Mouse (Mus musculus) right cerebral cortex, postnatal 25 days (tissue): ENCODE measurements around the gene Kpna7.

ENCODE experiments used
- DNase-seq: peaks from one replicate; pipeline ENCODE4 v3.0.0; 2022

Kpna7 gene

GRCm38 (mm10) chr5:145014278-145014677, 69.6 kb downstream of the Kpna7 start:
- DNase-seq = no peak

GRCm38 (mm10) chr5:145008878-145009659, 74.8 kb downstream of the Kpna7 start:
- no peak for DNase-seq

GRCm38 (mm10) chr5:145005596-145005995, 78.2 kb downstream of the Kpna7 start:
- no peak for DNase-seq

GRCm38 (mm10) chr5:145004495-145004894, 79.3 kb downstream of the Kpna7 start:
- DNase-seq = no peak

DNA sequence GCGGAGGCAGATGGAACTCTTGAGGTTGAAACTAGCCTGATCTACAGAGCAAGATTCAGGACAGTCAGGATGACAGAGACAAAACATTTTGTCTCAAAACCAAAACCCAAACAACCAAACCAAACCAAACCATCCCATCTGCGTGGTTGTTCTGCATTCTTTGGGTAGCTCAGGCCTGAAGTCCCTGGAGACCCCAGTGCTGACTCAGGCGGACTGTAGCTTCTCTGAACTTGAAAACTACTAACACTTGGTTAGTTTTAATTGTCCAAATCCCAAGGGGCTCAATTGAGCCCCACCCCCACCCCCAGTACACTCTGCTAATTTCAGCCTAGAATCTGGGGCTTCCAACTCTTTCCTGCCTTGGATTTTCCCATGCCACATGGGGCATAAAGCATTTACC, 80.5 kb downstream of the Kpna7 start:
- no peak for DNase-seq

DNA sequence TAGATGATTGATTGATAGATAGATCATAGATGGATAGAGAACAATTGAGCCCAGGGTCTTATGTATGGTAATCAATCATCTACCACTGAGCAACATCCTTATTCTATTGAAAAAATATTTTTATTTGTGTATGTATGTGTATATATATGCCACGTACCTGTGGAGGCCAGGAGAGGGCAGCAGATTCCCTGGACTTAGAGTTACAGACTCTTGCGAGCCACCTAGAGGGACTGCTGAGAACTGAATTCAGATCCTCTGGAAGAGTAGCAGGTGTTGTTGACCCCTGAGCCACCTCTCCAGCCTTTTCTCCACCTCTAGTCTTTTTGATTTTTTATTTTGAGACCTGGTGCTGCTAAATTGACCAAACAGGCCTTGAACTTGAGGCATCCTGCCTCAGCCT, 85.3 kb downstream of the Kpna7 start:
- no peak for DNase-seq

- no peak for DNase-seq
Observed at GRCm38 (mm10) chr5:144990481-144990880, 93.3 kb downstream of the Kpna7 start.

DNA sequence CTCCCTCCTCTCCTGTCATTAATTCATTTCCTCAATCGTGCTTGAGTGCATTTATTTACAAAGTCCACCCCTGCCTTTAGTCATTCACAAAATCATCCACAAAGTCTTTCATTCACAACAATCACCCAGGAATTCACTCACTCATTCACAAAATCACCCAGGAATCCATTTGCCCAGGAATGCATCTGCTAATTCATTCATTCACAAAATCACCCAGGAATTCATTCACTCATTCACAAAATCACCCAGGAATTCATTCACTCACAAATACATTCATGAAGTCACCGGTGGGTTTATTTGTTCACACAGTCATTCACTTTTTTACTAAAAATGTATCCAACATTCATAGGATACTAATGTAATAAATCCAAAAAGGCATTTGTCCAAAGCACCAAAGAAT, 93.8 kb downstream of the Kpna7 start:
- DNase-seq = no peak

GRCm38 (mm10) chr5:144989061-144989405, 94.8 kb downstream of the Kpna7 start:
- DNase-seq = no peak

DNA sequence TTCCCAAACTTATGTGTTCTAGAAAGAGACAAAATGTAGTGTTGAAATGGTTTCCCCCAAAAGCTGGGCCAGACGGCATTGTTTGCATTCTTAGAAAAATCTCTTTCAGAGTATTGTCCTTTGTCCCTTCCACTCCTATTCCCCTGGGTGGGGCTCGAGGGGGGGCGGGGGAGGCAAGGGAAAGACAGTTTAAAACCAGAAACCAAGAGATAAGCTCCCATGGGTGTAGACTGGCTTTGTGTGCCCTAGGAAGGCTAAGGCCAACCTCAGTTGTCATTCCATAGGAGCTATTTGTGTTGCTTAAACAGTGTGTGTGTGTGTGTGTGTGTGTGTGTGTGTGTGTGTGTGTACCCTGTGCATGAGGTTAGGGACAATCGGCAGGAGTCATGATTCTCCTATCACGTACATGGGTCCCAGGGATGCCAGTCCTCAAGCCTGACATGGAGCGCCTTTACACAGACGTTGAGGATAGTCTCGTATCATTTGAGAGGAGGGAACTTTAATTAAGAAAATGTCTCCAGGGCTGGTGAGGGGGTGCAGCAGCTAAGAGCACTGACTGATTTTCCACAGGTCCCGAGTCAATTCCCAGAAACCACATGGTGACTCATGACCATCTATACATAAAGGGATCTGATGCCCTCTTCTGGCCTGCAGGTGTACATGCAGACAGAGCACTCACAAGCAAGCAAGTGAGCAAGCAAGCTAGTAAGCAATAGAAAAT, 95.3 kb downstream of the Kpna7 start:
- DNase-seq = peak; percentile 36

- DNase-seq = no peak
Observed at GRCm38 (mm10) chr5:144987561-144987960, 96.3 kb downstream of the Kpna7 start.

DNA sequence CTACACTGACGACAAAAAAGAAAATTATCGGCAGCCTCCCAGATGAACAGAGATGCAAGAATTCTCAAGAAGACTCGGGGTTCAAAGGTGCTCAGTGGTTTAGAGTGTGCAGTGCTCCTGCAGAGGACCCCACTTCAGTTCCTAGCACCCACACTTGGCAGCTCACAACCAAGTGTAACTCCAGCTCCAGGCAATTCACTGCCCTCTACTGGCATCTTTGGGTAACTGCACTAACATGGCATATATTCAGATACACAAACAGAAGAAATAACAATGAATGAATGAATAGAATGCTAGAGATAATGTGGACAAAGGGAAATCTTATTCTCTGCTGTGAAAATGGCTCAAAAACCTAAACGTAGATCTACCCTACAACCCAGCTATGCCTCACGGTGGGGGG, 99.0 kb downstream of the Kpna7 start:
- DNase-seq = no peak

- no peak for DNase-seq
Observed at GRCm38 (mm10) chr5:144983227-144983626, 100.6 kb downstream of the Kpna7 start.

- no peak for DNase-seq
Observed at GRCm38 (mm10) chr5:144979110-144979509, 104.7 kb downstream of the Kpna7 start.

- no peak for DNase-seq
Observed at GRCm38 (mm10) chr5:144978533-144979107, 105.2 kb downstream of the Kpna7 start.

DNA sequence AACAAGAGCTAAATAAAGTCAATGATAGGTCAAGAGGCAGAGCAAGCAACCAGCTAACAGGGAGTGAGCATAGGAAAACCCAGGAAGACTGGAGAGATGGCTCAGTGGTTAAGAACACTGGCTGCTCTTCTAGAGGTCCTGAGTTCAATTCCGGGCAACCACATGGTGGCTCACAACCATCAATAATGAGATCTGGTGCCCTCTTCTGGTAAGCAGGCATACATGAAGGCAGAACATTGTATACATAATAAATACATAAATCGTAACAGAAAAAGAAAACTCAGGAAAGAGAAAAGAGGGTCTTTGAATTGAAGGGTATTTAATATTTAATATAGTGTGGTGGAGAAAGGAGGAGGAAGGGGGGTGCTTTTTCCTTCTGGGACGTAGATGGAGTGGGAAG, 112.6 kb downstream of the Kpna7 start:
- no peak for DNase-seq

- DNase-seq = peak; percentile 85
Observed at GRCm38 (mm10) chr5:144965639-144966351, 118.0 kb downstream of the Kpna7 start, which contains the start of gene Smurf1. Gene Smurf1 (minus strand): TSS chr5:144965847.

GRCm38 (mm10) chr5:144964872-144965638, 118.8 kb downstream of the Kpna7 start:
- DNase-seq = peak; percentile 72

- no peak for DNase-seq
Observed at GRCm38 (mm10) chr5:144964465-144964864, 119.4 kb downstream of the Kpna7 start.

DNA sequence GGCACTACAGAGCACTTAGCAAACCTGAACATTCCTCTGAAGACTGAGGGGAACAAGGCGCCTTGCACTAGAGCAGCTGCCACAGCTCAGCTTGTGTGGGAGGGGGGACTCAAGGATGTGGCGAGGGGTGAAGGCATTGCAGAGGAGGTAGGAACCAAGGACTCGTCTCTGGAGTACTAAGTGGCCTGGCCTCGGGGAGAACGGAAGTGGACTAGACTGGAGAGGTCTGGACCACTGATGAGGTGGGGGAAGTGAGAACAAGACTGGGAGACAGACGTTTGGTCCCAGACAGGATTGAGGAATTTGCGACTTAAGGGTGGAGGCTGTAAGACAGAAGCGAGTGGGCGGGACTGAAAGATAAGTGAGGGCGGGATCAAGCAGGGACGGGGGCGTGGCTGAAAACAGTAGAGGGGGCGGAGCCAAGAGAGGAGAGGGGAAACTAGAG, 120.0 kb downstream of the Kpna7 start:
- peak; percentile 55 for DNase-seq

GRCm38 (mm10) chr5:144963401-144963800, 120.4 kb downstream of the Kpna7 start:
- no peak for DNase-seq

DNA sequence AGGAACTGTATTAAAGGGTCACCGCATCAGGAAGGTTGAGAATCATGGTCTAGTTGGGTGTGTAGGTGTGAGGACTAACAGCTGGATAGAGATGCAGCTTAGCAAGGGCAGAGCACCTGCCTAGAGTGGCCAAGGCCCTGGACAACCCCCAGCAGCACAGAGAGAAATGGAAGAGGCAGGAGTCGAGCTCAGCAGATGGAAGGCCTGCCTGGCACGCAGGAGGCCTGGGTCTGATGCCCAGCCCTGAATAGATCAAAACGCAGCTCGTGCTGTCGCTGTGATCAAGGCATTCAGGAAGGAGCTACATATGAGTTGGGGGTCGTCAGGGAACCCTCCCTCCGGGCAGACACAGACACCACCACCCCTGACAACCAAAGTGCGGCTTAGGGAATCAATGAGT, 125.6 kb downstream of the Kpna7 start:
- no peak for DNase-seq

- DNase-seq = no peak
Observed at GRCm38 (mm10) chr5:144954432-144954831, 129.4 kb downstream of the Kpna7 start.
